Mouse (Mus musculus): ENCODE results near the gene Slc4a7.

- no peak for TF ChIP-seq CTCF (IDR thresholded peaks at IDR 0.05; ENCODE audit: insufficient read depth, low read depth, low read length)
- no peak for TF ChIP-seq POLR2A (IDR thresholded peaks at IDR 0.05; ENCODE audit: insufficient read depth, low read depth, low read length)
Measured at GRCm38 (mm10) chr14:14800332-14800731, 98.3 kb downstream of the Slc4a7 start.

Data from olfactory bulb, adult 2 months (tissue).